Mouse (Mus musculus): Measurements from ENCODE around the gene Serpini1. TPM values are rescaled to one million over a fixed set of nuclear protein-coding genes. Genes with fewer than 3 reads are reported as not detected.

Gene Serpini1
- polyA plus RNA-seq, 1 experiment from 2014 or later = 5.8 TPM

DNA sequence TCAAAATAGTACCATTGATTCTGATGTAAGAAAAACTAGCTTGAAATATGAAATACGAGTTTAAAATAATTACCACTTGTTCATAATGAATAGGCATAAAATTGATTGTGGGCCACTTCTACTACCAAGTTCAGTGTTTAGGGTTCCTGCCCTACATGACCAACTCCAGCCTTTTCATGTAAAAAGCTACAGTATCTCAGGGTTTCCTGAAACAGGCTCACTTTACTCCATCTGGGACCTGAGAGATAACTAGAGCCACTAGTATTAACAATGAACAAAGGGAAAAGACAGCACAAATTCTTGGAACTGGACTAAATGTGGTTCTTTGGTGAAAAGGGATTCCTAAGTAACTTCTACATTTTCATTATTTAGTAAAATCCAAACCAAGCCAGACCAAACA, 13.1 kb upstream of the Serpini1 start:
- H3K4me3 ChIP-seq (ENCODE audit: low read depth, low read length) = no peak overlapping the region
- DNase-seq (ENCODE audit: low spot score) = no peak
- H3K4me2 ChIP-seq (ENCODE audit: low read depth, severe bottlenecking) = no peak overlapping the region
- ATAC-seq (ENCODE audit: insufficient number of reproducible peaks, low FRiP score, low TSS enrichment, low read depth) = no peak
- H3K9me3 ChIP-seq (ENCODE audit: control insufficient read depth, low read length) = no peaks in the 10 kb centered on the region
- H3K9ac ChIP-seq (ENCODE audit: low read length) = no peak overlapping the region
- no peaks in the 10 kb centered on the region for H3K36me3 ChIP-seq (ENCODE audit: control insufficient read depth, insufficient read depth, low read length)
- no peak overlapping the region for H3K27ac ChIP-seq (replicated peaks; ENCODE audit: low read depth, low read length)
- whole genome bisulfite sequencing = 78% methylated on average over 1 of the region's 1 CpGs
- H3K27me3 ChIP-seq (ENCODE audit: control insufficient read depth, insufficient read depth, low read length) = no peaks in the 10 kb centered on the region
- H3K4me1 ChIP-seq (ENCODE audit: control insufficient read depth, insufficient read depth, low read length) = no peaks in the 10 kb centered on the region

DNA sequence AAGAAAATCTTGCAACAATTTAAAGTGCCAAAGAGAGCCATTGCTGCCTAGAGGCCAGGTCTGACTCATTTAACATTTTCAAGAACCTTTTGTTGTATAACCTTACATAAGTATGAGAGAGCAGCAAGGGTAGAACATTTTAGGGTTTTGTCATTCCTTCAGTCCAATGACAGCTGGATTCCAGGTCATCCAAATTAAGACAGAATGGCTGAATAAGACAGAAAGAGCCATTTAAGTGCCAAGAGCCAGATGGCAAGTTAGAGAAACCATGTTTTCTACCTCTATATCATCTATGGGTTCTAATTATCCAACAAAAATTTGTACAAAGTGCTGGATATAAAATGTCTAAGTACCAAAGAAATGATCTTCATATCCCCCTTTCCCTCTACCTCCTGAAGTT, 6.1 kb upstream of the Serpini1 start:
- DNase-seq (ENCODE audit: low spot score) = no peak
- H3K9me3 ChIP-seq (ENCODE audit: control insufficient read depth, low read length) = no peaks in the 10 kb centered on the region
- H3K4me2 ChIP-seq (ENCODE audit: low read depth, severe bottlenecking) = no peak overlapping the region
- H3K9ac ChIP-seq (ENCODE audit: low read length) = no peak overlapping the region
- no peak for ATAC-seq (ENCODE audit: insufficient number of reproducible peaks, low FRiP score, low TSS enrichment, low read depth)
- no peaks in the 10 kb centered on the region for H3K36me3 ChIP-seq (ENCODE audit: control insufficient read depth, insufficient read depth, low read length)
- H3K4me3 ChIP-seq (ENCODE audit: low read depth, low read length) = no peak overlapping the region
- H3K27me3 ChIP-seq (ENCODE audit: control insufficient read depth, insufficient read depth, low read length) = no peaks in the 10 kb centered on the region
- H3K4me1 ChIP-seq (ENCODE audit: control insufficient read depth, insufficient read depth, low read length) = no peaks in the 10 kb centered on the region
- H3K27ac ChIP-seq (replicated peaks; ENCODE audit: low read depth, low read length) = no peak overlapping the region

DNA sequence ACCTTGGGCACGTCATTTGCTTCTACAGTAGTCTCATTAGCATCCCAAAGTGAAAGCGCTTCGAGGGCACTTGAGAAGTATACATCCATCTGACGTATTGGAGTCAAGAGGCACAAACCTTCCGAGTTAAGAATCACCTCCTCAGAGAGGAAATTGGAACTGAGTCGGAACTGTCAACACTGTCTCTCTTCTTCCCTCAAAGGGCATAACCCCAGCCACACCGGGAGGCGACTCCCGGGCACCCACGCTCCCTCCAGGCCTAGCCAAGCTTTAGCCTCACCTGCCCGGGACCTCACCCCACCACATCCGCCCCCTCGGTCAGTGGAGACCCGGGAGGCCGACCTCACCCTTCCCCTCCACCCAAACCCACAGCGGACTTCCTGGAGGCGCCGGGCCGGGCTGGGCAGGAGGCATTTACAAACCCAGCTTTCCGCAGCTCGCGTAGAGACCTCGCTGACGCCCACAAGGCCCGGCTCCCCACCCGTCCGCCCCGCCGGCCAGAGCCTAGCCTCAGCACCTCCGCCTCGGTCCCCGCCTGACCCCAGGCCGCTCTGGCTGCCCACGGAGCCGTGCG, 1.1 kb upstream of the Serpini1 start:
- peak overlapping the region; percentile 88 for H3K9ac ChIP-seq (ENCODE audit: low read length)
- H3K9me3 ChIP-seq (ENCODE audit: control insufficient read depth, low read length) = no peaks in the 10 kb centered on the region
- under 1% methylated on average over 36 of the region's 36 CpGs for whole genome bisulfite sequencing
- peak overlapping the region; percentile 80 for H3K4me2 ChIP-seq (ENCODE audit: low read depth, severe bottlenecking)
- H3K27ac ChIP-seq (replicated peaks; ENCODE audit: low read depth, low read length) = no peak overlapping the region
- H3K27me3 ChIP-seq (ENCODE audit: control insufficient read depth, insufficient read depth, low read length) = no peaks in the 10 kb centered on the region
- peak; percentile 45; the same call in 1 of the 2 replicates for ATAC-seq (ENCODE audit: insufficient number of reproducible peaks, low FRiP score, low TSS enrichment, low read depth)
- no peak for DNase-seq (ENCODE audit: low spot score)
- no peaks in the 10 kb centered on the region for H3K36me3 ChIP-seq (ENCODE audit: control insufficient read depth, insufficient read depth, low read length)
- H3K4me3 ChIP-seq (ENCODE audit: low read depth, low read length) = peak overlapping the region; percentile 93
- no peaks in the 10 kb centered on the region for H3K4me1 ChIP-seq (ENCODE audit: control insufficient read depth, insufficient read depth, low read length)

DNA sequence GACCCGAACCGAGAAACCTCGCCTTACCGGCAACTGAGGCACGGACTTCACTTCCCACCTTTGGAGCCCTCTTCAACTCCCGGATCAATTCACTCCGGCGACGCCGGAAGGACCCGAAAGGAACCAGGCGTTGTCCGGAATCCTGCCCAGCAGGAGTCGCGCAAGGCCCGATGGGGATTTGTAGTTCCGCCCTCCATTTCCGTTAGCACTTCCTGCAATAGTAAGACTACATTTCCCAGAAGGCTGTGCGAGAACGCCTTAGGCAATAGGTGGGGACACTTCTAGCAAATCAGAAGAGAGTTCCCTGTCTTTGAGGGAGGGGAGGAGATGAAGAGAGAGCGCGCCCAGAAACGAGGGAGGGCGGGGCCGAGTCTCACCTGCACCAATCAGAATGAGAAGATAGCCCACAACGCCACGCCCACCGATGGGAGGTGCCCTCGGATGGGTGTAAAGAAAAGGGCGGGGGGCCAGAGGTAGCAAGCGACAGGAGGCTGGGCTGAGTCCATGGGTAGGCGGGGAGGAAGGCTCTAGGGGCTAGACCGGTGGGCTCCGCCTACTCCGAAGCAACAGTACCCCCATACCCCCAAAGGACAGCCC, 554 bp upstream of the Serpini1 start, which contains the start of gene Pdcd10:
TSS of gene Pdcd10 (minus strand) at position 162 of the 597 bp plus-strand sequence.
- peak; percentile 99 for ATAC-seq (ENCODE audit: insufficient number of reproducible peaks, low FRiP score, low TSS enrichment, low read depth)
- no peaks in the 10 kb centered on the region for H3K9me3 ChIP-seq (ENCODE audit: control insufficient read depth, low read length)

DNA sequence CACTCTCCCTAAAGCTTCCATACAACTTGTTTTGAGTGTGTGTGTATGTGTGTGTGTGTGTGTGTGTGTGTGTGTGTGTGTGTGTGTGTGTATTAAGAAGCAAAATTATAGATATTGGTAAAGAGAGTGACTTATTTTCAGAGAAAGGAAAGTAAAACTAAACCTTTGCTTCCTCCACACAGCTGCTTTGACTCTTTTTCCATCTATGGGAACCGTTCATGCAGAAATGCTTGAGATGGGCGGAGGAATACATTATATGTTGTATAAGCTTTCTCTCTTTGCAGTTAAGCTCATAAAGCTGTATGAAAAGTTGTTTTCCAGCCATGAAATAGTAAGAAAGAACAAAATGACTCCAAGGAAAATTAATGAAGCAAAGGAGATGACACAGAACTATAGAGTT, 16.7 kb downstream of the Serpini1 start:
- no peaks in the 10 kb centered on the region for H3K27me3 ChIP-seq (ENCODE audit: control insufficient read depth, insufficient read depth, low read length)
- 89% methylated on average over 2 of the region's 2 CpGs for WGBS
- ATAC-seq (ENCODE audit: insufficient number of reproducible peaks, low FRiP score, low TSS enrichment, low read depth) (no peak), DNase-seq (ENCODE audit: low spot score) (no peak)
- H3K4me1 ChIP-seq (ENCODE audit: control insufficient read depth, insufficient read depth, low read length) = no peaks in the 10 kb centered on the region
- no peaks in the 10 kb centered on the region for H3K9me3 ChIP-seq (ENCODE audit: control insufficient read depth, low read length)
- no peak overlapping the region for H3K27ac ChIP-seq (replicated peaks; ENCODE audit: low read depth, low read length)
- no peak overlapping the region for H3K4me2 ChIP-seq (ENCODE audit: low read depth, severe bottlenecking)
- H3K9ac ChIP-seq (ENCODE audit: low read length) = no peak overlapping the region
- no peak overlapping the region for H3K4me3 ChIP-seq (ENCODE audit: low read depth, low read length)
- no peaks in the 10 kb centered on the region for H3K36me3 ChIP-seq (ENCODE audit: control insufficient read depth, insufficient read depth, low read length)

More for the DNA sequence above, 554 bp upstream of the Serpini1 start, which contains the start of gene Pdcd10:
- Histone ChIP-seq H3K9ac (ENCODE audit: low read length) (peak within 1 kb of the TSS; percentile 88), H3K27ac (replicated peaks; ENCODE audit: low read depth, low read length) (no peak within 1 kb of the TSS), H3K36me3 (ENCODE audit: control insufficient read depth, insufficient read depth, low read length) (no peaks in the 10 kb centered on the region), H3K27me3 (ENCODE audit: control insufficient read depth, insufficient read depth, low read length) (no peaks in the 10 kb centered on the region), H3K4me1 (ENCODE audit: control insufficient read depth, insufficient read depth, low read length) (no peaks in the 10 kb centered on the region), H3K4me2 (ENCODE audit: low read depth, severe bottlenecking) (peak within 1 kb of the TSS; percentile 80), H3K4me3 (ENCODE audit: low read depth, low read length) (peak within 1 kb of the TSS; percentile 93)
- DNase-seq (ENCODE audit: low spot score) = peak; percentile 100
- WGBS = under 1% methylated on average over 35 of the region's 35 CpGs

DNA sequence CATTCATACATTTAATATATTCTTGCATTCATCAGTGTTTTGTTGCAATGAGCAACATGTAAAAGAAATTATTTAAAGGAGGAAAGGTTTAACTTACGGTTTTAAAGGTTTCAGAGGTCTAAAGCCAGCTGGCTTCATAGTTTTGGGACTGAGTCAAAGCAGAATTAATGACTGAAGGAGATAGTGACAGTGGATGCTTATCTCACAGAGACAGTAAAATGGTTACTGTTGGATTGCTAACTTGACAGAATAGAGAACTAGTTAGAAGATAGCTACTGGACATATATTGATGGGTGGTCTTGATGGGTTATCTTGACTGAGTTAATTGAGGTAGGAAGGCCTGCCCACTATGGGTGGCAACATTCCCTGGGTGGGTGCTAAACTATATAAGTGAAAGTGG, 18.2 kb downstream of the Serpini1 start:
- WGBS = 85% methylated on average over 1 of the region's 1 CpGs

DNA sequence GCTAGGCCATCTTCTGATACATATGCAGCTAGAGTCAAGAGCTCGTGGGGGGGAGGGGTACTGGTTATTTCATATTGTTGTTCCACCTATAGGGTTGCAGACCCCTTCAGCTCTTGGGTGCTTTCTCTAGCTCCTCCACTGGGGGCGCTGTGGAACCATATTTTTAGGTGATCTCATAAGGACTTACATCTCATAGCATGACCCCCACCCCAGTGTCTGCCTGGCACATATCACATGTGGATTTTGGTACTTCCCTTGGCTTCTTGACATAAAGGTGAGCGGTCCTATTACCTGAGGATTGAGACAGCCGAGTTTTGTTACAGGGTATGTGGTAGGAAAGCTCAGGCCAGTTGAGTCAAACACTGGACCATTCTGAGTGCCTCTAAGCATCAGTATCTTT, 22.0 kb downstream of the Serpini1 start:
- Histone ChIP-seq H3K4me2 (ENCODE audit: low read depth, severe bottlenecking) (no peak overlapping the region), H3K27me3 (ENCODE audit: control insufficient read depth, insufficient read depth, low read length) (no peaks in the 10 kb centered on the region), H3K4me1 (ENCODE audit: control insufficient read depth, insufficient read depth, low read length) (no peaks in the 10 kb centered on the region), H3K27ac (replicated peaks; ENCODE audit: low read depth, low read length) (no peak overlapping the region), H3K36me3 (ENCODE audit: control insufficient read depth, insufficient read depth, low read length) (no peaks in the 10 kb centered on the region), H3K4me3 (ENCODE audit: low read depth, low read length) (no peak overlapping the region), H3K9me3 (ENCODE audit: control insufficient read depth, low read length) (no peaks in the 10 kb centered on the region), H3K9ac (ENCODE audit: low read length) (no peak overlapping the region)
- DNase-seq (ENCODE audit: low spot score) (peak; percentile 51), ATAC-seq (ENCODE audit: insufficient number of reproducible peaks, low FRiP score, low TSS enrichment, low read depth) (no peak)
- WGBS = 56% methylated on average over 4 of the region's 4 CpGs

More for the DNA sequence above, 18.2 kb downstream of the Serpini1 start:
- no peaks in the 10 kb centered on the region for H3K9me3 ChIP-seq (ENCODE audit: control insufficient read depth, low read length)
- H3K27me3 ChIP-seq (ENCODE audit: control insufficient read depth, insufficient read depth, low read length) = no peaks in the 10 kb centered on the region
- DNase-seq (ENCODE audit: low spot score) = no peak
- no peaks in the 10 kb centered on the region for H3K4me1 ChIP-seq (ENCODE audit: control insufficient read depth, insufficient read depth, low read length)
- H3K4me3 ChIP-seq (ENCODE audit: low read depth, low read length) = no peak overlapping the region
- ATAC-seq (ENCODE audit: insufficient number of reproducible peaks, low FRiP score, low TSS enrichment, low read depth) = no peak
- H3K9ac ChIP-seq (ENCODE audit: low read length) = no peak overlapping the region
- H3K27ac ChIP-seq (replicated peaks; ENCODE audit: low read depth, low read length) = no peak overlapping the region
- H3K36me3 ChIP-seq (ENCODE audit: control insufficient read depth, insufficient read depth, low read length) = no peaks in the 10 kb centered on the region
- no peak overlapping the region for H3K4me2 ChIP-seq (ENCODE audit: low read depth, severe bottlenecking)

DNA sequence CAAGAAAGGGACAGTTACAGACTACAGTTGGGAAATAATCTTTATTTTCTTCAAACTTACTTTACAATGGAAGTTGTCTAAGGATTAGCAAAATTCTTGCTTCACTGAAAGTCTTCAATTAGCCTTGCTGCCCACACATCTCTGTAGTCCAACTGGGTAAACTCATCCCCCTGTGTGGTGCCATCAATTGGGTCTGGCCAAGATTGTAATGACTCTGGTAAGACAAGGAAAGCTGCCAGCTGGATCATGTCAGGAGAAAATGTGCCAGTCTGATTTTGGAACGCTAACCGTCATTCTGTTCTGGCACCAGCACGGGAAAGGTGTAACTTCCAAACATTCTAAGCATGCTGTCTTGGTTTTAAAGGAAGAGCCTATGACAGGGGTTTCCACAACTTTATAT, 25.9 kb downstream of the Serpini1 start:
- H3K4me2 ChIP-seq (ENCODE audit: low read depth, severe bottlenecking) = no peak overlapping the region
- no peak overlapping the region for H3K9ac ChIP-seq (ENCODE audit: low read length)
- ATAC-seq (ENCODE audit: insufficient number of reproducible peaks, low FRiP score, low TSS enrichment, low read depth) = no peak
- H3K4me1 ChIP-seq (ENCODE audit: control insufficient read depth, insufficient read depth, low read length) = no peaks in the 10 kb centered on the region
- no peaks in the 10 kb centered on the region for H3K9me3 ChIP-seq (ENCODE audit: control insufficient read depth, low read length)
- H3K27me3 ChIP-seq (ENCODE audit: control insufficient read depth, insufficient read depth, low read length) = no peaks in the 10 kb centered on the region
- H3K36me3 ChIP-seq (ENCODE audit: control insufficient read depth, insufficient read depth, low read length) = no peaks in the 10 kb centered on the region
- no peak overlapping the region for H3K27ac ChIP-seq (replicated peaks; ENCODE audit: low read depth, low read length)
- 93% methylated on average over 3 of the region's 3 CpGs for WGBS
- no peak overlapping the region for H3K4me3 ChIP-seq (ENCODE audit: low read depth, low read length)
- DNase-seq (ENCODE audit: low spot score) = no peak

DNA sequence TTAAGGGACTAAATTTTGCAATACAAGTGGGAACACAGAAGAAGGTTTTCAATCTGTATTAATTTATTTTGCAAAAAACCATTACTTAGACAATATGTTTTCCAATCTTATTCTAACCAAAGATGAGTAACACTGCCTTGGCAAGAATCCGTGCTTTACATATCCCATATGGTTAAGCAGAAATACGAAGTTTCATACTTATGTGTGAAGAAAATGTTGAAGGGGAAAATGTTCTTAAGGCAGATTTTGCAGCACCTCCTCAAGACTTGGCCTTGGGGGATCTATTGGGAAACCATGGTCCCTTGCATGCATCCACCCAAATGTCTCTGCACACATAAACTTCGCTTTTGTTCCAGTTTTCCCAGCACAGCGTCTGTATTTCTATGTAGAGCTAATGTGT, 27.6 kb downstream of the Serpini1 start:
- Histone ChIP-seq H3K4me1 (ENCODE audit: control insufficient read depth, insufficient read depth, low read length) (no peaks in the 10 kb centered on the region), H3K27ac (replicated peaks; ENCODE audit: low read depth, low read length) (no peak overlapping the region), H3K4me3 (ENCODE audit: low read depth, low read length) (no peak overlapping the region), H3K36me3 (ENCODE audit: control insufficient read depth, insufficient read depth, low read length) (no peaks in the 10 kb centered on the region), H3K27me3 (ENCODE audit: control insufficient read depth, insufficient read depth, low read length) (no peaks in the 10 kb centered on the region), H3K9ac (ENCODE audit: low read length) (no peak overlapping the region), H3K9me3 (ENCODE audit: control insufficient read depth, low read length) (no peaks in the 10 kb centered on the region), H3K4me2 (ENCODE audit: low read depth, severe bottlenecking) (no peak overlapping the region)
- DNase-seq (ENCODE audit: low spot score) (no peak), ATAC-seq (ENCODE audit: insufficient number of reproducible peaks, low FRiP score, low TSS enrichment, low read depth) (no peak)
- 93% methylated on average over 4 of the region's 4 CpGs for WGBS

Data from limb, embryonic 11.5 days (tissue).